Mouse (Mus musculus) MEL (cell line): Measurements from ENCODE around the gene Cpsf6. TPM values are rescaled to one million over a fixed set of nuclear protein-coding genes. Genes with fewer than 3 reads are reported as not detected.

ENCODE experiments used
- DNase-seq: peaks from one replicate; pipeline ENCODE4 v3.0.0; 2011; ENCODE audit warnings: low read depth, low spot score
- H3K27ac ChIP-seq: 2 replicates; pipeline ENCODE4 v1.5.1; 2012; ENCODE audit warnings: low read depth, mild to moderate bottlenecking, control low read depth, low read length, moderate library complexity; ENCODE audit not compliant: control insufficient read depth
- H3K27me3 ChIP-seq, 2 experiments: fragments of 150-350 bp in 1 of 2; sonication (generic) in 1 of 2; 2 replicates each; pipeline ENCODE4 v1.6.1; 2012; ENCODE audit warnings: low read length in 2 of 2, mild to moderate bottlenecking in 2 of 2, improper control_type of control experiment in 1 of 2, moderate library complexity in 1 of 2; ENCODE audit not compliant: insufficient read depth in 2 of 2, control insufficient read depth in 1 of 2
- H3K36me3 ChIP-seq, 2 experiments: 2 replicates each; pipeline ENCODE4 v1.6.1; 2012 to 2014; ENCODE audit warnings: low read length in 2 of 2, improper control_type of control experiment in 1 of 2, inconsistent platforms in 1 of 2, mild to moderate bottlenecking in 1 of 2; ENCODE audit not compliant: insufficient read depth in 2 of 2, control insufficient read depth in 1 of 2
- H3K4me1 ChIP-seq, 2 experiments: fragments of 150-350 bp in 1 of 2; sonication (generic) in 1 of 2; 2 replicates each; pipeline ENCODE4 v1.6.1; 2012; ENCODE audit warnings: low read length in 2 of 2, improper control_type of control experiment in 1 of 2, mild to moderate bottlenecking in 1 of 2; ENCODE audit not compliant: insufficient read depth in 2 of 2, control insufficient read depth in 1 of 2
- H3K4me3 ChIP-seq, 2 experiments: fragments of 150-350 bp in 1 of 2; sonication (generic) in 1 of 2; 2 replicates each; pipeline ENCODE4 v1.5.1; 2012; ENCODE audit warnings: low read depth in 2 of 2, low read length in 2 of 2, mild to moderate bottlenecking in 2 of 2, moderate library complexity in 2 of 2, control low read depth in 1 of 2, improper control_type of control experiment in 1 of 2; ENCODE audit not compliant: control insufficient read depth in 1 of 2, insufficient read depth in 1 of 2
- H3K79me2 ChIP-seq: 2 replicates; pipeline ENCODE4 v1.6.1; 2012; ENCODE audit warnings: mild to moderate bottlenecking, low read length, moderate library complexity; ENCODE audit not compliant: control insufficient read depth, poor library complexity, insufficient read depth
- H3K9ac ChIP-seq: 2 replicates; pipeline ENCODE4 v1.6.1; 2012; ENCODE audit warnings: low read depth, mild to moderate bottlenecking, control low read depth, low read length, moderate library complexity; ENCODE audit not compliant: control insufficient read depth, poor library complexity, severe bottlenecking
- H3K9me3 ChIP-seq: fragments of 150-350 bp; sonication (generic); replicated peaks from 2 replicates; pipeline ENCODE4 v1.6.1; 2012; ENCODE audit warnings: mild to moderate bottlenecking, low read length, improper control_type of control experiment, moderate library complexity; ENCODE audit not compliant: insufficient read depth
- BHLHE40 ChIP-seq: IDR thresholded peaks from 2 replicates; pipeline ENCODE4 v1.6.1; 2012; ENCODE audit warnings: low read depth, mild to moderate bottlenecking, inconsistent platforms, low read length, improper control_type of control experiment, borderline replicate concordance
- CHD1 ChIP-seq: IDR thresholded peaks from 2 replicates; pipeline ENCODE4 v1.6.1; 2012; ENCODE audit warnings: low read depth, mild to moderate bottlenecking, inconsistent platforms, low read length, improper control_type of control experiment
- CTCF ChIP-seq, 3 experiments: IDR thresholded peaks in 2 of 3; conservative IDR thresholded peaks in 1 of 3; 2 replicates each; pipeline ENCODE4 v1.5.1; 2011 to 2012; ENCODE audit warnings: low read length in 3 of 3, low read depth in 2 of 3, mild to moderate bottlenecking in 2 of 3, improper control_type of control experiment in 1 of 3, inconsistent platforms in 1 of 3, mixed read lengths in 1 of 3, moderate library complexity in 1 of 3; ENCODE audit not compliant: control insufficient read depth in 1 of 3, insufficient read depth in 1 of 3, poor library complexity in 1 of 3, severe bottlenecking in 1 of 3
- ELF1 ChIP-seq: IDR thresholded peaks from 2 replicates; pipeline ENCODE4 v1.6.1; 2014; ENCODE audit warnings: low read depth, mild to moderate bottlenecking, inconsistent platforms, low read length, improper control_type of control experiment, moderate library complexity
- ETS1 ChIP-seq: IDR thresholded peaks from 2 replicates; pipeline ENCODE4 v1.6.1; 2012; ENCODE audit warnings: low read depth, mild to moderate bottlenecking, inconsistent platforms, low read length, improper control_type of control experiment, moderate library complexity
- MYB ChIP-seq: IDR thresholded peaks from 2 replicates; pipeline ENCODE4 v1.6.1; 2011; ENCODE audit warnings: mild to moderate bottlenecking, low read depth, low read length, improper control_type of control experiment
- MYC ChIP-seq: IDR thresholded peaks from 2 replicates; pipeline ENCODE4 v1.6.1; 2011; ENCODE audit warnings: low read depth, mild to moderate bottlenecking, low read length, improper control_type of control experiment, moderate library complexity
- NRF1 ChIP-seq: IDR thresholded peaks from 2 replicates; pipeline ENCODE4 v1.6.1; 2014; ENCODE audit warnings: low read depth, mild to moderate bottlenecking, inconsistent platforms, low read length, improper control_type of control experiment, moderate library complexity; ENCODE audit not compliant: poor library complexity, insufficient read depth, severe bottlenecking
- POLR2A ChIP-seq, 2 experiments: IDR thresholded peaks; 2 replicates each; pipeline ENCODE4 v1.6.1; 2011 to 2012; ENCODE audit warnings: low read length in 2 of 2, mild to moderate bottlenecking in 2 of 2, control low read depth in 1 of 2, improper control_type of control experiment in 1 of 2, low read depth in 1 of 2, moderate library complexity in 1 of 2; ENCODE audit not compliant: control insufficient read depth in 1 of 2, insufficient read depth in 1 of 2, poor library complexity in 1 of 2
- POLR2AphosphoS5 ChIP-seq: IDR thresholded peaks from 2 replicates; pipeline ENCODE4 v1.6.1; 2012; ENCODE audit warnings: low read depth, borderline replicate concordance, mild to moderate bottlenecking, inconsistent platforms, low read length, moderate library complexity, mixed read lengths
- RCOR1 ChIP-seq: IDR thresholded peaks from 2 replicates; pipeline ENCODE4 v1.6.1; 2012; ENCODE audit warnings: low read depth, mild to moderate bottlenecking, inconsistent platforms, low read length, improper control_type of control experiment
- SMC3 ChIP-seq: IDR thresholded peaks from 2 replicates; pipeline ENCODE4 v1.6.1; 2011; ENCODE audit warnings: low read depth, low read length, improper control_type of control experiment
- TBP ChIP-seq: IDR thresholded peaks from 2 replicates; pipeline ENCODE4 v1.8.0; 2011; ENCODE audit warnings: low read depth, low read length, improper control_type of control experiment
- USF2 ChIP-seq, 2 experiments: IDR thresholded peaks; 2 replicates each; pipeline ENCODE4 v1.6.1; 2011 to 2012; ENCODE audit warnings: improper control_type of control experiment in 2 of 2, low read length in 2 of 2, borderline replicate concordance in 1 of 2, inconsistent platforms in 1 of 2, low read depth in 1 of 2, mild to moderate bottlenecking in 1 of 2; ENCODE audit not compliant: insufficient read depth in 1 of 2
- ZC3H11A ChIP-seq: IDR thresholded peaks from 2 replicates; pipeline ENCODE4 v1.6.1; 2012; ENCODE audit warnings: low read depth, mild to moderate bottlenecking, inconsistent platforms, low read length, improper control_type of control experiment
- ZKSCAN1 ChIP-seq: IDR thresholded peaks from 2 replicates; pipeline ENCODE4 v1.6.1; 2012; ENCODE audit warnings: low read depth, mild to moderate bottlenecking, inconsistent platforms, low read length, improper control_type of control experiment, moderate library complexity
- polyA plus RNA-seq, 2 experiments: library from polyadenylated mRNA; stranded (reverse) in 1 of 2; unstranded in 1 of 2; fragments of >175 nt in 1 of 2; fragments of >200 nt in 1 of 2; gene quantifications; 2 replicates each; pipeline versions ENCODE4 v1.2.1 to v1.2.4; 2012; ENCODE audit warnings: low replicate concordance in 2 of 2, low read depth in 1 of 2; ENCODE audit not compliant: insufficient read length in 2 of 2, insufficient read depth in 1 of 2, missing spikeins in 1 of 2
- total RNA-seq: library from RNA; depleted of rRNA; stranded (reverse); fragments of 300-350 nt; gene quantifications from 2 replicates; pipeline ENCODE4 v1.2.3, GENCODE M21; 2012

Cpsf6 gene
- total and polyA plus RNA-seq, 3 experiments = 85.7 to 88.2 TPM; not detected in 1

GRCm38 (mm10) chr10:117322630-117323029 lies 57.2 kb downstream of the Cpsf6 start:
- H3K79me2 ChIP-seq = no peaks in the 10 kb centered on the region
- no peak overlapping the region for H3K9ac ChIP-seq
- H3K4me3 ChIP-seq = no peak overlapping the region
- no peaks in the 10 kb centered on the region for H3K36me3 ChIP-seq
- peaks cover 0 to 3% of the 10 kb centered on the region in 2 experiments; a peak in 2 of 4 replicates for H3K27me3 ChIP-seq
- no peak for DNase-seq
- no peak overlapping the region for H3K27ac ChIP-seq
- H3K4me1 ChIP-seq = no peaks in the 10 kb centered on the region
- H3K9me3 ChIP-seq = no peaks in the 10 kb centered on the region
- no peak for TF ChIP-seq MYC
- TF ChIP-seq BHLHE40 = no peak
- no peak for TF ChIP-seq ETS1
- TF ChIP-seq CTCF (IDR thresholded peaks at IDR 0.05 in 2 of 3, conservative IDR thresholded peaks at IDR 0.05 in 1 of 3; ENCODE audit: control insufficient read depth in 1 of 3, insufficient read depth in 1 of 3, low read depth in 2 of 3, low read length in 3 of 3, poor library complexity in 1 of 3, severe bottlenecking in 1 of 3) = no peak
- no peak for TF ChIP-seq TBP
- no peak for TF ChIP-seq POLR2AphosphoS5
- no peak for TF ChIP-seq CHD1

- Histone ChIP-seq H3K36me3 (no peaks in the 10 kb centered on the region), H3K4me3 (no peak overlapping the region), H3K79me2 (no peaks in the 10 kb centered on the region), H3K4me1 (no peaks in the 10 kb centered on the region), H3K9ac (no peak overlapping the region), H3K27ac (no peak overlapping the region), H3K9me3 (no peaks in the 10 kb centered on the region), H3K27me3 (peaks cover 0 to 3% of the 10 kb centered on the region in 2 experiments; a peak in 3 of 4 replicates)
- DNase-seq = no peak
- TF ChIP-seq ZKSCAN1 = no peak
- TF ChIP-seq TBP = no peak
- no peak for TF ChIP-seq USF2 (IDR thresholded peaks at IDR 0.05; ENCODE audit: borderline replicate concordance in 1 of 2, insufficient read depth in 1 of 2, low read depth in 1 of 2, low read length in 2 of 2)
- no peak for TF ChIP-seq ZC3H11A
- TF ChIP-seq RCOR1 = no peak
- TF ChIP-seq SMC3 = no peak
- no peak for TF ChIP-seq MYB
- TF ChIP-seq NRF1 = no peak
- TF ChIP-seq ELF1 = no peak
- no peak for TF ChIP-seq POLR2A (IDR thresholded peaks at IDR 0.05; ENCODE audit: control insufficient read depth in 1 of 2, insufficient read depth in 1 of 2, low read depth in 1 of 2, low read length in 2 of 2, poor library complexity in 1 of 2)
These were observed 59.2 kb downstream of the Cpsf6 start for GRCm38 (mm10) chr10:117320571-117320981.
